Mouse (Mus musculus): ENCODE results near the gene Armc2.

Armc2 gene

GRCm38 (mm10) chr10:42018016-42018949 is at the start of gene Armc2:
Armc2 (minus strand) TSS chr10:42018442.
- DNase-seq (ENCODE audit: inconsistent ontology term): peak; percentile 81

DNA sequence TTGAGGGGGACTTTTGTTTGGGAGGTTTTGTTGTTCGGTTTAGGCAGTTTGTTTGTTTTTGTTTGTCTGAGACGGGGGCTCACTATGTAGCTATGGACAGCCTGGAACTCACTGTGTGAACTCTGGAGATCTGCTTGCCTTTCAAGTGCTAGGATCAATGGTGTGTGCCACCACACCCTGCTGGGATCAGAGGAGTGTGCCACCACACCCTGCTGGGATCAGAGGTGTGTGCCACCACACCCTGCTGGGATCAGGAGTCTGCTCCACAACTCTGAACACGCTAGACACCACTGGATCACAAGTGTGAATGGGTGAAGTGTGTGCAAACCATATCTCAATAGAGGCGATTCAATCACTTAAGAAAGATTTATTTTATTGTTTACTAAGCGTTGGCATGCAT is 46.2 kb upstream of the Armc2 start:
- DNase-seq (ENCODE audit: inconsistent ontology term): no peak

- no peak for DNase-seq (ENCODE audit: inconsistent ontology term)
These were observed 41.3 kb upstream of the Armc2 start for GRCm38 (mm10) chr10:42059522-42059921.

- DNase-seq (ENCODE audit: inconsistent ontology term): no peak
These were observed 39.5 kb upstream of the Armc2 start for GRCm38 (mm10) chr10:42057746-42058145.

DNA sequence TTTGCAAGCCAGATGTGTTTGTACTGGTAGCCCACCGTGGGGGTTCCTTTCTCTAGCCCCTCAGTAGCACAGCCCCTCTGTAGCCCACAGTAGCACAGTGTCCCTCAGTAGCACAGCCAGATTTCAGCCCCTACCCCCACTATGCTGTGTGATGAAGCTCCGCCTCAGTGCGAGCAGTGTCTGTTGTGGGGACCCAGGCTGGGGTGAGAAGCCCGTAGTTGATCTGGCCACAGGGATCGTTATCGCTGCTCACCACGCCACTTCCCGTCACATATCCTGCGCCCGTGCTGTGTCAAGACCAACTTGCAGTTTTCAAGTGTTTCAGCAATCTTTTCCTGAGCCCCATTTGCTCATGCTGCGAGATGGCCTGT is 39.0 kb upstream of the Armc2 start:
- DNase-seq (ENCODE audit: inconsistent ontology term): no peak

DNA sequence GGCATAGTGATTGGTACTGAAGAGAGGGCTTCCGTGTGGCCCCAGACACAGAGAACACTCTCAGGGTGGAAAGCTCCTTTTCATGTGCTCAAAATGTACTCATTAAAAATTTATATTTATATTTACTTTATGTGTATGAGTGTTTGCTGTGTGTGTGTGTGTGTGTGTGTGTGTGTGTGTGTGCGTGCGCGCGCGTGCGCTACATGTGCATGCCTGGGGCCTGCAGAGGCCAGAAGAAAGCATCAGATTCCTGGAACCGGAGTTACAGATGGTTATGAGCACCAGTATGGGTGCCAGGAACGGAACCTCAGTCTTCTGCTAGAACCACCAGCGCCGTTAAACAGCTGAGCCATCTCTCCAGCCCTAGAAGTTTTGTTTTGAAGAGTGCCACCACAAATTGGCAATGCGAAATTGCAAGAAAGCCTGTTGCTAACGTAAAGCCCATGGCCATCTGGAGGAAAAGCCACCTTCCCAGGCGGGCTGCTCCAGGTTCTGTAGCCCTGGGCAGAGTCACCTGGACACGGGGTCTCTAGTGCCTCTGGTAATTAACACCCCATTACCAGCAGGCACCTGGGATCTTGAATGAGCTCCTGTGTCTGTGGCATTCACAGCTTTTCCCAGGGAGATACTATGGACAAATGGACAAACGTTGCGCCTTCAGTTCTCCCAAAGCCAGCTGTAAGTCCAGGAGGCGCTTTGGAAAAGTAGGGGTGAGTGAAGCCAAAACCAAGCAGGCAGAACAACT is 38.4 kb upstream of the Armc2 start:
- no peak for DNase-seq (ENCODE audit: inconsistent ontology term)

GRCm38 (mm10) chr10:42055224-42056165 is 37.3 kb upstream of the Armc2 start:
- no peak for DNase-seq (ENCODE audit: inconsistent ontology term)

DNA sequence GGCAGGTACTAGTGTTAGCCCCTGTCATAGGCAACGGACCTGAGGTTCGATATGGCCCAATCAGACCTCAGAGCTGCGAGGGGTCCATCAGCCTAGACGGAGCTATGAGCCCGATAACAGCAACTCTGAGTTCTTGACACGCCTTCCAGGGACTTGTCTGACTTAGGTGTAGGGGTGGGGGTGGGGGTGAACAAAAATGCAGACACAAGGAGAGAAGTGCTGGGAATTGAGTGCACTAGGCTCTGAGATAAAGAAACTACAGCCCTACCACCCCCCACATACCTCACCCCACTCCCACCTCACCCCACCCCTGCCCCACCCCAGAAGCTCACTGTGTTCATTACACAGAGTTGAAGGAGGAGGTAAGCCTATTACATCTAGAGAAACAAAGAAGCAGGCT is 32.8 kb upstream of the Armc2 start:
- DNase-seq (ENCODE audit: inconsistent ontology term): no peak

DNA sequence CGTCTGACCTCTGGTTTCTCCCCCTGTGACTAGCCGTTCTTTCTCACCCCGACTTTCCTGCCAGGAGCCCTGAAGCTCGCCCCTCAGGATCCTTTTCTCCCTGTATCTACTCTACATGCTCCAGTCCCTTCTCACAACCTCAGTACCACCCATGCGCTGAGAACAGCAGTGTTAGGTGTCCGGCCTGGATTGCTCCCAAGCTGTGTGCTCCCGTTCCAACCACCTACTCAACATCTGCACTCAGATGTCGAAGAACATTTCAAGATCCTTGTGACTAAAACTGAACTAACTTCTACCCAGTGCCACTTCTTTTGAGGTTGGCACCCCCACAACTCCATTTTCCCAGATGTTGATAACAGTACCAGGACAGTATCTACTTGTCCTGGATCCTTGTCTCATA is 30.4 kb upstream of the Armc2 start:
- no peak for DNase-seq (ENCODE audit: inconsistent ontology term)

DNA sequence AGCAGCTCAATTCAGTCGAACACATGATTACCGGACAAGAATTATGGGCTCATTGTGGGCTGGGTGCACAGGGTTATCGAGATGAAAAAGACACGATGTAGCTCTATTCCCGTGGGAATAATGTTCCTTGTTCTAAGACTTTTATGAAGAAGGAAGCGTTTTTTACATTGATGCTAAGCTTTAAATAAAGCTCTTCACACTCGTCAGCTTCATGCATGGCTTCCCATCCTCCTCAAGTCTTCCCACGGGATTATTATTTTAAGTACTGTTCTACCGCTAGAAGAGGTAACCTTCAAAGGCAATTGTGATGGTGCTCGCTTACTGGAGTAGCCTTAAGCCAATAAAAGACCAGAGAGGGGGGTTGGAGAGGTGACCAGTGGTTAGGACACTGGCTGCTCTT is 26.3 kb upstream of the Armc2 start:
- no peak for DNase-seq (ENCODE audit: inconsistent ontology term)

- no peak for DNase-seq (ENCODE audit: inconsistent ontology term)
These were observed 25.1 kb upstream of the Armc2 start for GRCm38 (mm10) chr10:42043307-42043706.

DNA sequence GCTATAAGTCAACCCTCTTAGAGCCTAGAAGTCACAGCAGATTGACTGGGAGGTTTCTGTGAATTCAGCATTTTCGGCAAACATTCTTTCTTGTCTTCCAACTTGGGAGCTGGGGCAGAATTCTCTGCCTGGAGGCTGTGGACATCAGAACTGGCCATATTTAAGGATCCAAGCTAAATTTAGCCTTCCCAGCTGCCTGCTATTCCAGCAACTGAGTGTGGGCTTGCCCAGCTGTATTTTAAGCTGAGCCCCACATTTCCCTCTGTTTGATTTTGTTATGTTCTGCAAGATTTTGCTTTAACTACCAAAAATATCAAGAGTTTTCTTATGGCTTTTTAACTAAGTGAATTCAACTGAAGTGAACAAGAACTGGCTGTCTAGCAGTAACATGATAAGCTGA is 24.6 kb upstream of the Armc2 start:
- DNase-seq (ENCODE audit: inconsistent ontology term): no peak

DNA sequence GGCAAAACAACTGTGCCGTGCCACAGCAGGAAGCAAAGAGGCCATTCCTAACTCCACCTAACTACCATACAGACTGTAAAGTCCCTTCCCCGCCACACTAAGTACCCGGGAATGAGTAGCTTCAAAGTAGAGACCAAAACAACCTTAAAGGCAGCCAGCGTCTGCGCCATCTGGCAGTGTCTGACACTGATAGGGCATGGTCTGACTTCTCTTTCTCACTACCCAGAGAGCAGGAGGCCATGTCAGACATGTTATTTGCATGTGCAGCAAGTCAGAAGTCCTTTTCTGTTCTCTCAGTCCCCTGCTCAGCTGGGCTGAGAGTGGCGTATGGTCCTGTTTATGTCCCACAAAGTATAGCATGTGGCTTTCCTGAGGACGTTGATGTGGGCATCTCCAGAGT is 23.8 kb upstream of the Armc2 start:
- DNase-seq (ENCODE audit: inconsistent ontology term): no peak

DNA sequence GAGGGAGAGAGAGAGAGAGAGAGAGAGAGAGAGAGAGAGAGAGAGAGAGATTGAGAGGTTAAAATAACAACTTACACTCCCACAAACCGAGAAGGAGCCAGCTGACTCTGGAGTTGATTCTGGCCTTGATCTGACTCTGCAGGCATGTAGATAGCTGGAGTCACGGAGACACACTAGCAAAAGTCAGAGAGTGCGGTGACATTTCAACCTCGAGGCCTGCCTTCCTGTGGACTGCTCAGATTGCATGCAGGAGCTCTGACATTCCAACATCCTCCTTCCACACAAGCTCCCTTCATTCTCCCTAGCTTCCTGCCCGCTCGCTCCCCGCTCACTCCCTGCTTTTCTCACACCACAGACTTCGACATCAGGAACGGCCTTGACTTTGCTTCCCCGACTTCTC is 20.3 kb upstream of the Armc2 start:
- no peak for DNase-seq (ENCODE audit: inconsistent ontology term)

DNA sequence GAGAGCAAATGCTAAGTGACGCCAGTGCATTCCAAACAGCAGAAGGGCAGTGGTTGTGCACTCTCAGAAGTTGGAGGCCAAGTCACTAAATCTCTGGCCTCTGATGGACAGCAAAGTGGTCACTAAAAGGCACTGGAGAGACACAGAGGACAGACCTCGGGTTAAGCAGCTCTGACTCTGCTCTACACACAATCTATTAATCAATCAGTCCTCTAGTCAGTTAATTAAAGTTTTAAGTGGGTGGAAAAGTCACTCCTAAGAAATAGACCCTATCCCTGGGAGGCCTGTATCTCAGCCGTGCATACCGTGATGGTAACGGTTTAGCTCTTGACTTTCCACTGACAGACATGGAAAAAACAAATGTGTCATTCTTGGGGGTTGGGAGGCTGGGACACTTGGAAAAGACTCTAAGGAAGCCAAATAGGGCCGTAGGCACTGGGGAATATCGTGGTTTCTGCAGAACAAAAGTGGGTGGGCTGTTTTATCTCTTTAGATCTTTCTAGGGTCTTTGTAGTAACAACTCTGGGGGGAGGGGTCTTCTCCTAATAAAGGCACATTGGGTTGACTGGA is 19.1 kb upstream of the Armc2 start:
- DNase-seq (ENCODE audit: inconsistent ontology term): no peak

DNA sequence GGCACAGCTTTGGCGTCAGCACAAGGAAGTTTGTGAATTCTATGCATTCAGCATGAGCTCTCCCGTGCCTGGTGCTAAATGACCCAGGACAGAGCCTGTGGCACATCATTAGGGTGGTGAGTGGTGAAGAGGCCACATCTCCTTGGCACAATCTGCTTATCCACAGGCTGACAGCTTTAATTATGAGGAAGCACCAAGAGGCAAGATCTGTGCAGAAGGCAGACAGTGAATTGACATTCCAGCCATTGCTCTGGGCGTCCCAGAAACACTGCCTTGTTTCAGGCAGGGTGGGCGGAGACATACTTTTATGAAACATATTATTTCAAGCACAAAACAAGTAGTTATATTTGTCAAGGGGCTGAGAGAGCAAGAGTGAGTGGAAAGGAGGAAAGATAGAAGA is 18.6 kb upstream of the Armc2 start:
- peak; percentile 95 for DNase-seq (ENCODE audit: inconsistent ontology term)

DNA sequence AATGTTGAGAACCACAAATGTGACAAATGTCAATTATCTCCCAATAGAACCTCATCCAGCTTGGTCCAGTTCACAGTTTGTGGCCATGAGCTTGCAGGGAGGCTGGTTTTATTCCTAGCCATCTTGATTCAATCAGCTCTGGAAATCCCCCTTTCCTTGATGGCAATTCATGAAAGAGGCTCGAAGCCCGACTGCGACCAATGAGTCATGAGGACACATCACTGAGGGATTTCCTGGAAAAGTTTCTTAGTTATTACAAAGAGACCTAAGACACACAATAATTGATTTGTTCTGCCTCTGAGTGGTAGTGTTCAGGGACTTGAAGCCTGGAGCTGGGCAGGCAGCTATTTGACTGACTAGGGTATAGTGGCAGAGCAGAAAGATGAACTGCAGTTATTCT is 15.3 kb upstream of the Armc2 start:
- peak; percentile 80 for DNase-seq (ENCODE audit: inconsistent ontology term)

DNA sequence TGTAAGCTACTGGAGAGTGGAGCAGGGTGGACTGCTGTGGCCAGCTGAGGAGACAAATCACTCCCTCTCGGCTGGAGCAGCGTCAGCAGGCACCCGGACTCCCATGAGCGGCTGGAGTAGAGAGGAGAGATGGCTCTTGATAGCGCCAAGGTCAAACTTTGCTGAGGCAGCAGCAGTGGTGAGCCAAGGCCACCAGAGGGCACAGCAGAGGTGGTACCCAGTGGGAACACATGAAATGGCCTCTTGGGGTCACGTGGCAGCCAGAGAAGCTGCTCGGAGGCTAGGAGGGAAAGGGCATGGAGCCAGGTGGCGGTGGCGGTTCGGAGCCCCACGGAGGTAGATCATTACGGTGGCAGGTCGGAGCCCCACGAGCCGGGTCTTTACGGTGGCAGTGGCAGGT is 12.8 kb upstream of the Armc2 start:
- DNase-seq (ENCODE audit: inconsistent ontology term): peak; percentile 70

DNA sequence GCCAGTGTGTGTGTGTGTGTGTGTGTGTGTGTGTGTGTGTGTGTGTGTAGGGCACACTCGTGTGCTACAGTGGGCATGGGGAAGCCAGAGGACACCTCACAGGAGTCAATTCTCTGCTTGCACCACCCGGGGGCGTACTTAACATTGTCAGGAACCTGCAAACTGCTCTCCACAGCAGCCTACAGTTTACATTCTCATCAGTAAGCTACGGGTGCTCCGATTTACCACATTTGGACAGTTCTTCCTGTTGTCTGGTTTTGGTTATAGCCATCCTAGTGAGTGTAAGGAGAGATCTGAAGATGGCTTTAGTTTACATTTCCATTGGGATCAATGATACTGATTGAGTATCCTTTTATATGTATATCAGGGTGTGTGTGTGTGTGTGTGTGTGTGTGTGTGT is 11.3 kb upstream of the Armc2 start:
- no peak for DNase-seq (ENCODE audit: inconsistent ontology term)

DNA sequence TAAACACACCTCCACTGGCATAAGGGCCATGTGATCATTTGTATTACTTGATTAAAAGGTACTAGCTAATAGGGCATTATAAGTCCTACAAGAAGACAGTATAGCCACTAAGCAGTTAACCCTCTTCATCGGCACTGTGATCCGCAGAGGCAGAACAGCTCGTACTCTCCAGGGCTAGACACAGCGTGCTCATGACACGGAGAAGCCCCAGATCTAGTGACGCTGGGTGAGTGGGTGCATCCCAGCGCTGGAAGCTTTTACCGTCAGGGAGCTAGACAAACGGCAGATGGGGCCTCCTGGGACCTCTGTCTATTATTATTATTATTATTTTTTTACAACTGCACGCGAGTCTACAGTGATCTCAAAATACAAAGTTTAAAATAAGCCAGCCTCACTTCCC is 9.1 kb upstream of the Armc2 start:
- DNase-seq (ENCODE audit: inconsistent ontology term): no peak

- no peak for DNase-seq (ENCODE audit: inconsistent ontology term)
These were observed 6.2 kb upstream of the Armc2 start for GRCm38 (mm10) chr10:42024406-42024805.

- DNase-seq (ENCODE audit: inconsistent ontology term): no peak
These were observed 3.3 kb upstream of the Armc2 start for GRCm38 (mm10) chr10:42021536-42021935.
